Mouse (Mus musculus): ENCODE measurements around the gene Pkp1. TPM values are rescaled to one million over a fixed set of nuclear protein-coding genes. Genes with fewer than 3 reads are reported as not detected.

Pkp1 gene
- total and polyA plus RNA-seq, 3 experiments: 0.05 TPM; not detected in 2

- ATAC-seq (ENCODE audit: extremely low read depth, insufficient number of reproducible peaks, low FRiP score, poor library complexity, severe bottlenecking): no peak
- no peaks in the 10 kb centered on the region for H3K9me3 ChIP-seq (replicated peaks)
- DNase-seq (ENCODE audit: low spot score): no peak
- no peaks in the 10 kb centered on the region for H3K36me3 ChIP-seq (replicated peaks)
- H3K27me3 ChIP-seq (ENCODE audit: insufficient read depth, low read length): peaks cover 42% of the 10 kb centered on the region
- no peak overlapping the region for H3K4me3 ChIP-seq (ENCODE audit: low read depth, low read length)
- H3K4me1 ChIP-seq (ENCODE audit: insufficient read depth, low read depth, low read length): peaks cover 28% of the 10 kb centered on the region
- no peak for TF ChIP-seq POLR2AphosphoS5 (IDR thresholded peaks at IDR 0.05; ENCODE audit: insufficient replicate concordance, low read depth, low read length)
- no peak for TF ChIP-seq CTCF (IDR thresholded peaks at IDR 0.05; ENCODE audit: low read depth, low read length)
- TF ChIP-seq GATA1 (IDR thresholded peaks at IDR 0.05; ENCODE audit: borderline replicate concordance, low read length): no peak
- TF ChIP-seq TAL1 (conservative IDR thresholded peaks at IDR 0.05; ENCODE audit: low read depth, low read length): no peak
- TF ChIP-seq GATA2 (IDR thresholded peaks at IDR 0.05; ENCODE audit: borderline replicate concordance, low read depth, low read length): no peak
These were observed 27.2 kb upstream of the Pkp1 start for GRCm38 (mm10) chr1:135946247-135946646.

- H3K9me3 ChIP-seq (replicated peaks): no peaks in the 10 kb centered on the region
- no peak overlapping the region for H3K4me3 ChIP-seq (ENCODE audit: low read depth, low read length)
- ATAC-seq (ENCODE audit: extremely low read depth, insufficient number of reproducible peaks, low FRiP score, poor library complexity, severe bottlenecking): no peak
- TF ChIP-seq CTCF (IDR thresholded peaks at IDR 0.05; ENCODE audit: low read depth, low read length) (peak; percentile 86), GATA1 (IDR thresholded peaks at IDR 0.05; ENCODE audit: borderline replicate concordance, low read length) (no peak)
- H3K36me3 ChIP-seq (replicated peaks): no peaks in the 10 kb centered on the region
- peaks cover 39% of the 10 kb centered on the region for H3K27me3 ChIP-seq (ENCODE audit: insufficient read depth, low read length)
- DNase-seq (ENCODE audit: low spot score): peak; percentile 73
- peaks cover 32% of the 10 kb centered on the region for H3K4me1 ChIP-seq (ENCODE audit: insufficient read depth, low read depth, low read length)
These were observed 26.7 kb upstream of the Pkp1 start for GRCm38 (mm10) chr1:135945711-135946110.

- peaks cover 32% of the 10 kb centered on the region for H3K4me1 ChIP-seq (ENCODE audit: insufficient read depth, low read depth, low read length)
These were observed 25.7 kb upstream of the Pkp1 start for GRCm38 (mm10) chr1:135944526-135945259.

GRCm38 (mm10) chr1:135943713-135944112 lies 24.7 kb upstream of the Pkp1 start:
- peaks cover 41% of the 10 kb centered on the region for H3K27me3 ChIP-seq (ENCODE audit: insufficient read depth, low read length)
- TF ChIP-seq POLR2AphosphoS5 (IDR thresholded peaks at IDR 0.05; ENCODE audit: insufficient replicate concordance, low read depth, low read length) (no peak), TAL1 (conservative IDR thresholded peaks at IDR 0.05; ENCODE audit: low read depth, low read length) (no peak), GATA1 (IDR thresholded peaks at IDR 0.05; ENCODE audit: borderline replicate concordance, low read length) (no peak), GATA2 (IDR thresholded peaks at IDR 0.05; ENCODE audit: borderline replicate concordance, low read depth, low read length) (no peak), CTCF (IDR thresholded peaks at IDR 0.05; ENCODE audit: low read depth, low read length) (no peak)
- ATAC-seq (ENCODE audit: extremely low read depth, insufficient number of reproducible peaks, low FRiP score, poor library complexity, severe bottlenecking): no peak
- peaks cover 32% of the 10 kb centered on the region for H3K4me1 ChIP-seq (ENCODE audit: insufficient read depth, low read depth, low read length)
- no peak overlapping the region for H3K4me3 ChIP-seq (ENCODE audit: low read depth, low read length)
- H3K9me3 ChIP-seq (replicated peaks): no peaks in the 10 kb centered on the region
- DNase-seq (ENCODE audit: low spot score): no peak
- H3K36me3 ChIP-seq (replicated peaks): no peaks in the 10 kb centered on the region

More at GRCm38 (mm10) chr1:135944526-135945259, 25.7 kb upstream of the Pkp1 start:
- no peaks in the 10 kb centered on the region for H3K36me3 ChIP-seq (replicated peaks)
- no peaks in the 10 kb centered on the region for H3K9me3 ChIP-seq (replicated peaks)
- no peak for ATAC-seq (ENCODE audit: extremely low read depth, insufficient number of reproducible peaks, low FRiP score, poor library complexity, severe bottlenecking)
- peak; percentile 72 for DNase-seq (ENCODE audit: low spot score)
- peaks cover 39% of the 10 kb centered on the region for H3K27me3 ChIP-seq (ENCODE audit: insufficient read depth, low read length)
- H3K4me3 ChIP-seq (ENCODE audit: low read depth, low read length): no peak overlapping the region
- TF ChIP-seq TAL1 (conservative IDR thresholded peaks at IDR 0.05; ENCODE audit: low read depth, low read length): no peak
- peak; percentile 65; the same call in 1 of the 2 replicates for TF ChIP-seq CTCF (IDR thresholded peaks at IDR 0.05; ENCODE audit: low read depth, low read length)

- DNase-seq (ENCODE audit: low spot score) (no peak), ATAC-seq (ENCODE audit: extremely low read depth, insufficient number of reproducible peaks, low FRiP score, poor library complexity, severe bottlenecking) (no peak)
- Histone ChIP-seq H3K27me3 (ENCODE audit: insufficient read depth, low read length) (peaks cover 49% of the 10 kb centered on the region), H3K36me3 (replicated peaks) (no peaks in the 10 kb centered on the region), H3K9me3 (replicated peaks) (no peaks in the 10 kb centered on the region), H3K4me1 (ENCODE audit: insufficient read depth, low read depth, low read length) (peaks cover 32% of the 10 kb centered on the region), H3K4me3 (ENCODE audit: low read depth, low read length) (peak overlapping the region; percentile 48; the same call in 1 of the 2 replicates)
- TF ChIP-seq CTCF (IDR thresholded peaks at IDR 0.05; ENCODE audit: low read depth, low read length) (no peak), TAL1 (conservative IDR thresholded peaks at IDR 0.05; ENCODE audit: low read depth, low read length) (no peak), POLR2AphosphoS5 (IDR thresholded peaks at IDR 0.05; ENCODE audit: insufficient replicate concordance, low read depth, low read length) (no peak), GATA2 (IDR thresholded peaks at IDR 0.05; ENCODE audit: borderline replicate concordance, low read depth, low read length) (no peak), GATA1 (IDR thresholded peaks at IDR 0.05; ENCODE audit: borderline replicate concordance, low read length) (no peak)
These were observed 23.1 kb upstream of the Pkp1 start for GRCm38 (mm10) chr1:135942116-135942515.

- no peaks in the 10 kb centered on the region for H3K36me3 ChIP-seq (replicated peaks)
- peaks cover 42% of the 10 kb centered on the region for H3K27me3 ChIP-seq (ENCODE audit: insufficient read depth, low read length)
- H3K4me3 ChIP-seq (ENCODE audit: low read depth, low read length): peak overlapping the region; percentile 28; the same call in 1 of the 2 replicates
- peaks cover 32% of the 10 kb centered on the region for H3K4me1 ChIP-seq (ENCODE audit: insufficient read depth, low read depth, low read length)
- peak; percentile 55 for DNase-seq (ENCODE audit: low spot score)
- H3K9me3 ChIP-seq (replicated peaks): no peaks in the 10 kb centered on the region
- TF ChIP-seq GATA1 (IDR thresholded peaks at IDR 0.05; ENCODE audit: borderline replicate concordance, low read length): no peak
- peak; percentile 68 for TF ChIP-seq TAL1 (conservative IDR thresholded peaks at IDR 0.05; ENCODE audit: low read depth, low read length)
- no peak for TF ChIP-seq CTCF (IDR thresholded peaks at IDR 0.05; ENCODE audit: low read depth, low read length)
- ATAC-seq (ENCODE audit: extremely low read depth, insufficient number of reproducible peaks, low FRiP score, poor library complexity, severe bottlenecking): peak; percentile 64
These were observed 22.4 kb upstream of the Pkp1 start for GRCm38 (mm10) chr1:135941259-135942006.
